Mouse (Mus musculus) lung, adult 18-20 months (tissue): ENCODE measurements at regions not wholly inside any gene's neighbourhood (a gene's known extent, or its start where the extent isn't known, plus 50 kb on each side); places are given as distances from the start of the nearest gene placed in this dataset.

ENCODE experiments used
- DNase-seq, 2 experiments: peaks; one replicate each; pipeline ENCODE4 v3.0.0; 2022; ENCODE audit warnings: mixed read lengths in 2 of 2

GRCm38 (mm10) chr6:22442591-22442990 lies 86.5 kb upstream of the Fam3c start:
- DNase-seq, result no peak

GRCm38 (mm10) chr6:22439871-22440270 lies 83.8 kb upstream of the Fam3c start:
- no peak for DNase-seq

GRCm38 (mm10) chr6:22429026-22429425 lies 73.0 kb upstream of the Fam3c start:
- no peak for DNase-seq

- no peak for DNase-seq
Observed at GRCm38 (mm10) chr6:22424161-22424807, 68.2 kb upstream of the Fam3c start.

GRCm38 (mm10) chr6:22423070-22423980 lies 67.3 kb upstream of the Fam3c start:
- no peak for DNase-seq

GRCm38 (mm10) chr6:22421551-22421950 lies 65.5 kb upstream of the Fam3c start:
- no peak for DNase-seq

GRCm38 (mm10) chr6:22418279-22418678 lies 62.2 kb upstream of the Fam3c start:
- DNase-seq, result no peak

- no peak for DNase-seq
Observed at GRCm38 (mm10) chr6:22417189-22417588, 61.1 kb upstream of the Fam3c start.

GRCm38 (mm10) chr6:22411796-22412195 lies 55.8 kb upstream of the Fam3c start:
- DNase-seq, result no peak

- no peak for DNase-seq
Observed at GRCm38 (mm10) chr6:22408808-22409589, 53.0 kb upstream of the Fam3c start.
